Mouse (Mus musculus): ENCODE measurements around the gene Rnf207. TPM values are rescaled to one million over a fixed set of nuclear protein-coding genes. Genes with fewer than 3 reads are reported as not detected.
A peak's percentile ranks its signal among the peaks of the same experiment; 100 is the strongest.

The Rnf207 gene
- total and polyA plus RNA-seq, 3 experiments = 0.67 to 1.1 (median 0.84) TPM

GRCm38 (mm10) chr4:152328691-152329090, 9.9 kb upstream of the Rnf207 start:
- DNase-seq = peak; percentile 41

DNA sequence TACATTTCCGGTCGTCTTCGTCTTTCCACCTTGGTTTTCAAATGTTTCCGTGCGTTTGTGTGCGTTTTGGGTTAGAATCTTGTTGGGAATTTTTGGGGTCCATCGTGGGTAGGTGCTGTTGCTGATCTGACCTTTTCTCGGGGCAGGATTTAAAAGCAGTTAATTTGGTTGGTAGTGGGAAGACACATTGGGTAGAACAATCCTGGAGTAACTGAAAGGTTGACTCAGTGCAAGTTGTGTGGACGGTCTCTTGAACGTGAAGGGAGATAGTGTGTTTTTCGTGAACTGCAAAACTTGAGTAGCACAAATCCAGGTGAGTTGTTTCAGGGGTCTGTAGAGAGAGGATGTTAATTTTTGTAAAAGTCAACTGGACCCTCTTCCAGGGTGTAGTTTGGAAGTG, 7.8 kb upstream of the Rnf207 start:
- no peak for DNase-seq

DNA sequence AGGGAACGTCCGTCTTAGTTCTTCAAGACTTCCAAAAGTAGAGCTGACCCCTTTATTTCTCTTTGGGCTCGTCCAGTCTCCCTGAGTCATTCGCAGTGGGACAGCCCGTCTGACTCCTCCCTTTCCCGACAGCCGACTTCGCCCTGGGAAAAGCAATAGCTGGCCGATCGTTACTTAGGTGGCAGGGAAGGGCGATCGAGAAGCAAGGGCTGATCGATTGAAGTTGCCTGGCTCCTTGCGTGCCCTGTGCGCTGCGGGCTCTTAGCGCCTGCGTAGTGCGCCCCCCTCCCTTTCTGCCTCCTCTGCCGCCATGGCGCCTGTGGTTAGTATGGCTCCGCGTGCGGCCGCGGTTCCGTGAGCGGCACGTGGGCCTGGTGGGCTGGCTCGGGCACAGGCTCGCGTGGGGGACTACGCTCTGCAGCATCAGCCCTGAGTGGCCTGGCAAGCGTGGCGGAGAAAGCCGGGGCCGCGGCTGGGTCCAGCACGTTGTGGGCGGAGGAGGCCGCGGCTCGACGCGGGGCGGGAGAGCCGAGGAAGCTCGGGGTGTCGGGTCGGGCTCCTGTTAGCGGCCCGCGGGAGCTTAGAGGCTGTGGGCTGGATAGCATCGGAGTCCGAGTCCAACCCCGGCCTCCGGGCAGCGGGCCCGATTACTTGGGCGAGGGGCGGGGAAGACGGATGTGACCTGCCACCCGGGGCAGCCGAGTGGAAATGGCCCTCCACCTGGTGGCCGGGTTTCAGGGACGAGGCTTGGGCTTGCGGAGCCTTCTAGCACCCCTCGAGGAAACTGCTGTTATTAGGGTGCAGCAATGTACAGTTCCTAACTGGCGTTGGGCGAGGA, 7.0 kb upstream of the Rnf207 start, which contains the start of gene Rpl22:
Gene Rpl22 (plus strand): TSS at position 169 of the 838 bp plus-strand sequence.
- peak; percentile 96 for DNase-seq

- DNase-seq = no peak
These were observed 6.1 kb upstream of the Rnf207 start for GRCm38 (mm10) chr4:152324641-152325562.

- DNase-seq = no peak
These were observed 2.7 kb upstream of the Rnf207 start for GRCm38 (mm10) chr4:152321464-152321863.

DNA sequence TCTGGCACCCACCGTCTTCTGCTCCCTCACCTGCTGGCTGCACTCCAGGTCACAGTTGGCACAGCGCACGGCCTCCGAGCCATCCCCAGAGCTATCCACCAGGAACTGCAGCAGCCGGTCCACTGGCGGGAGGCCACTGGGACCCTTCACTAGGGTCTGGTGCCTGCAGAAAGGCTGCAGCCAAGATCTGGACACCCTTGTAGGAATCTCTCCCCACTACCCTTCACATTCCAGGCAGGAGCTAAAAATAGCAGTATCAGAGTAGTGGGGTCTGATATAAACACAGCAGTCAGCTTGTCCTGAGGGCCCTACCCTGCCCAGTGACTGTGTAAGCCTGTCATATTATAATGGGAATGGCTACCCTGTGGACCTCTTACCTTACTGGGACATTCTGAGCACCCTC, 1.2 kb downstream of the Rnf207 start:
- no peak for DNase-seq

- DNase-seq = no peak
These were observed 3.1 kb downstream of the Rnf207 start for GRCm38 (mm10) chr4:152315498-152316213.

GRCm38 (mm10) chr4:152313934-152314333, 4.9 kb downstream of the Rnf207 start:
- no peak for DNase-seq

GRCm38 (mm10) chr4:152313211-152313632, 5.6 kb downstream of the Rnf207 start:
- peak; percentile 62 for DNase-seq

GRCm38 (mm10) chr4:152312186-152312585, 6.6 kb downstream of the Rnf207 start:
- no peak for DNase-seq

DNA sequence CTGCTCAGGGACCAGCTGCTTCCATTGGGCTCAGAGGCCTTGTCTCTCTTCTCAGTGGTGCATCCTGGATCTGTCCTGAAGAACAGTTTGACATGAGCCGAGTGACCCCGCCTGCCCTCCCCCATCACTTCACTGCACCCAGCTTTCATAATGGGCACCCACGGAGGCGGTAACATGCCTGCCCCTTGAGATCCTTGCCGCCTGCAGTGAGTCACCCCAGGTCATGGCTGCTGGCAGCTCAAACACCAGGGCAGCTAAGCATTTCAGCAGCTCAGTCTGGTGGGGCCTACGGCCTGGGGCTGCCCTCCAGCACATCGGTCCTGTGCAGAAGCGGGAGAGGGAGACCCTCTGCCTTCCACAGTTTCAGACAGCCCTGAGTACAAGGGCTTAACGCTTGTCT, 11.3 kb downstream of the Rnf207 start:
- peak; percentile 74 for DNase-seq

DNA sequence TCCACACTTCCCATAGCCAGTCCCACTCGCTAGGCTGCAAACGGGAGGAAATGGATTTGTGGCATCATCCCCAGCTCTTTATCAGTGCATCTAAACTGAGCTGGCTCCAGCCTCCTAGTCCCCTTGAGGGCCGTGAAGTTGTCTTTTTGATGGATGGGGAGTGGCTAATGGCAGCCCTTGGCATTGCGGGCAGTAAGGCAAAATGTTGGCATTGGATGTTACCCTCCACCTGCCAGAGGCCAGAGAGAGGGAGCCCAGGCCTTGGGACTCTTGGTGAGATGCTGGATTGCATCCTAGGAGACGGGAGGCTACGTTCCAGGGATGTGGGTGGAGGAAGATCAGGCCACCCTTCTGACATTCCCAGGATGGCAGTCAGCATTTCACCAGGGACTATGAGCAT, 12.8 kb downstream of the Rnf207 start:
- DNase-seq = no peak

DNA sequence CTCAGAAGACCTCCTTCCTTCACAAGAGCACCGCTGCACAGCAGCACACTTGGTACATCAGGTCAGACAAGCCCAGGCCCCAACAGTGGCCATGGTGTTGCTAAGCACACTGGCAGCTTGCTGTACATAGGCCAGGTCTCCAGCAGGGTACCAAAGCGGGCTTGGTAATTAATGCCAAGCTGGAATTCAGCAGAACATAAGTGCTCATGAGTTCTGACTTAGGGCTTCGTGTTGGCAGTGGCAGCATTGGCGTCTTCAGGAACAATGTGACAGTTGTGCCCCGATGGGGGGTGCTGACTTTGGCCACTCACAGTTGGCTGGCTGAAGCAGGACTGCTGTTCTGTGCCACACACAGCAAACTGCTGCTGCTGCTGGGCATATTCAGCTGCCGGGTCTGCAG, 14.1 kb downstream of the Rnf207 start:
- DNase-seq = no peak

GRCm38 (mm10) chr4:152303172-152303571, 15.6 kb downstream of the Rnf207 start:
- DNase-seq = no peak

DNA sequence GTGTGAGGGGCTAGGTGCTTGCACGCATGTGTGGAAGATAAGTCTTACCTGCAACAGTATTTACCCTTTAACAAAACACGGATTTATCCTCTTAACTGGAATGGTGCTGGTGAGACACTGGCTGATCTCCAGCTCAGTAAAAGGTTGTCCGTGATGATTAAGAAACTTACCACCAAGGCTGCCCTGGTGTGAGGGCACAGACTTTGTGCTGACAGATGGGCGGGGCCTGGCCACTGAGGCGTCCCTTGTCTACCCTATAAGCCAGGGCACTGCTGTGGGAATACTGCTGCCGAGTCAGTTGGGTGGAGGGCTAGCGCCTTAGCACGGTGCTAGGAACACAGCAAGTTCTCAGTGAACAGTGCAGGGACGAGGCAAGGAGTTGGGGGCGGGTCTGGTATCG, 16.8 kb downstream of the Rnf207 start:
- peak; percentile 55 for DNase-seq

DNA sequence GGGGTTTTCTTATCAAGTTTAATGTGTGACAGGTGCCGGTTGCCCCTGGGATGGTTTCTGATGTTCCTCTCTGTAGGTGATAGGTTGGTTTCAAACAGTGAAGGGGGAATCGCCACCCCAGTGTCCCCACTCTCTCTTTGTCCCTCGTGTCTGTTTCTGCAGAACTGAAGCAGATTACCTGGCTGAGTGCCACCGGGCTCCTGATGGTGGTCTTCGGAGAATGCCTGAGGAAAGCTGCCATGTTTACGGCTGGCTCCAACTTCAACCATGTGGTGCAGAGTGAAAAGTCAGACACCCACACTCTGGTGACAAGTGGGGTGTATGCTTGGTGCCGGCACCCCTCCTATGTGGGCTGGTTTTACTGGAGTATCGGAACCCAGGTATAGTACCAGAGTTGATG, 18.4 kb downstream of the Rnf207 start:
- no peak for DNase-seq

- no peak for DNase-seq
These were observed 20.0 kb downstream of the Rnf207 start for GRCm38 (mm10) chr4:152298836-152299235.

- peak; percentile 100 for DNase-seq
These were observed 21.6 kb downstream of the Rnf207 start, which contains the start of gene Icmt for GRCm38 (mm10) chr4:152296874-152297861. Gene Icmt (plus strand): TSS chr4:152297227.

DNA sequence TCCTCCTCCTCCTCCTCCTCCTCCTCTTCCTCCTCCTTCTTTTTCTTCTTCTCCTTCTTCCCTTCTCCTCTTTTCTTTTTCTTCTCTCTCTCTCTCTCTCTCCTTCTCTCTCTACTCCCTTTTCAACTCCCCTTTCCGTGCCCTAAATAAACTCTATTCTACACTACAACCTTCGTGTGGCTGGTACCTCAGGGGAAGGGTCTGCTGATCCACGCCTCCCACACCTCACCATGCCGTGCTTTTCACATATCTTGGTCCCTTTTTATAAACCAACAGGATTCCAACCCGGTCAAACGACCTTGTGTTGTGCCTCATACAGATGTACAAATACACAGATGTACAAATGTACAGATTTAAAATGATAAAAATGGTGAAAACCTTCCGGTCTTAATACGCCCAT, 22.4 kb downstream of the Rnf207 start:
- DNase-seq = no peak

- no peak for DNase-seq
These were observed 22.9 kb downstream of the Rnf207 start for GRCm38 (mm10) chr4:152295916-152296315.

Measured in adrenal gland, adult 2 months (tissue).